Mouse (Mus musculus): ENCODE measurements around the gene Vldlr.

- TF ChIP-seq MYOD1 (IDR thresholded peaks at IDR 0.05; ENCODE audit: control insufficient read depth, insufficient read length, low read depth) (no peak), USF1 (IDR thresholded peaks at IDR 0.05; ENCODE audit: low read depth) (no peak), CTCF (IDR thresholded peaks at IDR 0.05; ENCODE audit: control insufficient read depth, insufficient read depth, insufficient read length) (no peak), FOSL1 (IDR thresholded peaks at IDR 0.05; ENCODE audit: insufficient read depth, low read length, poor library complexity, severe bottlenecking) (no peak), MYOG (IDR thresholded peaks at IDR 0.05; ENCODE audit: control insufficient read depth, extremely low read depth, insufficient read length) (no peak), MAX (IDR thresholded peaks at IDR 0.05) (no peak)
Measured at GRCm38 (mm10) chr19:27228254-27228653, 12.0 kb downstream of the Vldlr start.

Data from C2C12 (cell line).